Mouse (Mus musculus) heart, embryonic 14.5 days (tissue): ENCODE results near the gene Il34. TPM values are rescaled to one million over a fixed set of nuclear protein-coding genes. Genes with fewer than 3 reads are reported as not detected.

Experiments used
- ATAC-seq: fragments of 200-750 bp; cut with Nextera tagmentation; 2 replicates; pipeline ENCODE4 v1.8.0; 2017; ENCODE audit warnings: low read depth, moderate TSS enrichment; ENCODE audit not compliant: insufficient number of reproducible peaks, insufficient read depth, low FRiP score
- H3K27ac ChIP-seq, 2 experiments: fragments of 200-500 bp in 1 of 2; fragments of 300-500 bp in 1 of 2; sonication (generic) in 1 of 2; replicated peaks in 1 of 2; 2 replicates each; pipeline ENCODE4 v1.5.1; 2012 to 2014; ENCODE audit warnings: low read depth in 2 of 2, low read length in 2 of 2, control low read depth in 1 of 2, mild to moderate bottlenecking in 1 of 2, mixed read lengths in 1 of 2; ENCODE audit not compliant: control insufficient read depth in 1 of 2, insufficient read depth in 1 of 2
- H3K27me3 ChIP-seq: fragments of 300-500 bp; sonication (generic); 2 replicates; pipeline ENCODE4 v1.6.1; 2014; ENCODE audit warnings: mild to moderate bottlenecking, low read length, control low read depth; ENCODE audit not compliant: control insufficient read depth, insufficient read depth
- H3K36me3 ChIP-seq: fragments of 300-500 bp; sonication (generic); 2 replicates; pipeline ENCODE4 v1.6.1; 2014; ENCODE audit warnings: mild to moderate bottlenecking, control low read depth, low read length, mixed read lengths; ENCODE audit not compliant: control insufficient read depth, insufficient read depth
- H3K4me1 ChIP-seq, 2 experiments: fragments of 200-500 bp in 1 of 2; fragments of 300-500 bp in 1 of 2; sonication (generic) in 1 of 2; 2 replicates each; pipeline ENCODE4 v1.6.1; 2012 to 2014; ENCODE audit warnings: low read length in 2 of 2, control low read depth in 1 of 2, mixed read lengths in 1 of 2; ENCODE audit not compliant: control insufficient read depth in 2 of 2, insufficient read depth in 2 of 2
- H3K4me2 ChIP-seq: fragments of 300-500 bp; sonication (generic); 2 replicates; pipeline ENCODE4 v1.6.1; 2014; ENCODE audit warnings: mild to moderate bottlenecking, low read length
- H3K4me3 ChIP-seq, 2 experiments: fragments of 200-500 bp in 1 of 2; fragments of 300-500 bp in 1 of 2; sonication (generic) in 1 of 2; 2 replicates each; pipeline ENCODE4 v1.5.1; 2012 to 2014; ENCODE audit warnings: low read length in 2 of 2, mild to moderate bottlenecking in 2 of 2, control low read depth in 1 of 2, low read depth in 1 of 2, moderate library complexity in 1 of 2; ENCODE audit not compliant: control insufficient read depth in 1 of 2, insufficient read depth in 1 of 2
- H3K9ac ChIP-seq: fragments of 300-500 bp; sonication (generic); 2 replicates; pipeline ENCODE4 v1.6.1; 2014; ENCODE audit warnings: mild to moderate bottlenecking, low read length
- H3K9me3 ChIP-seq: fragments of 300-500 bp; sonication (generic); 2 replicates; pipeline ENCODE4 v1.6.1; 2016; ENCODE audit warnings: low read length, control low read depth; ENCODE audit not compliant: control insufficient read depth
- WGBS: fragments of 180-500 bp; shearing (Covaris S2); extraction: QIAGEN DNeasy Blood & Tissue Kit; methylation state at CpG from one replicate; pipeline ENCODE4 v1.1.7; 2014; 5-methylcytosine and 5-hydroxymethylcytosine counted together
- polyA plus RNA-seq: library from polyadenylated mRNA; unstranded; fragments of >200 nt; fragmentation: Nextera tagmentation; extraction: Ambion mirVana; gene quantifications from 2 replicates; pipeline ENCODE4 v1.2.1, GENCODE M21; 2014

The Il34 gene
- polyA plus RNA-seq, 1 experiment from 2014 or later = 0.49 TPM

DNA sequence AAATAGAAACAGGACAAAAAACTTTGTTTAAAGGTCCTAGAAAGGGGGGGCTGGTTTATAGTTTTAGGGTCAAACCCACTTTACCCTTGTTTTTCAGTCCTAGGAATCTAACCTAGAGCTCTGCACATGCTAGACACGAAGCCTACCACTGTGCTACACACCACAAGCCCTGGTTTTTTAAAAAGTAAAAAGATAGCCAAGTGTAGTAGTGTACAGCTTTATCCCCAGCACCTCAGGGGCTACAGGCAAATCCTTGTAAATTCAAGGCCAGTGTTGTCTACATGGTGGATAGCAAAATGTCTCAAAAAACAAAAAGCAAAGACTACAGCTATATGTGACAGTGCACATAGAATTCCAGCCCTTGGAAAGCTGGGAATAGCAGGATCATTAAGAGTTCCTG is 11.3 kb upstream of the Il34 start:
- Histone ChIP-seq H3K9ac (no peak overlapping the region), H3K27me3 (no peaks in the 10 kb centered on the region), H3K4me2 (no peak overlapping the region), H3K4me3 (no peak overlapping the region), H3K36me3 (peaks cover 100% of the 10 kb centered on the region), H3K4me1 (peaks cover 3 to 7% of the 10 kb centered on the region in 2 experiments; a peak in 3 of 4 replicates), H3K27ac (no peak overlapping the region; a peak in 1 of 4 replicates), H3K9me3 (no peaks in the 10 kb centered on the region)
- WGBS = 88% methylated on average over 1 of the region's 1 CpGs
- no peak for ATAC-seq

DNA sequence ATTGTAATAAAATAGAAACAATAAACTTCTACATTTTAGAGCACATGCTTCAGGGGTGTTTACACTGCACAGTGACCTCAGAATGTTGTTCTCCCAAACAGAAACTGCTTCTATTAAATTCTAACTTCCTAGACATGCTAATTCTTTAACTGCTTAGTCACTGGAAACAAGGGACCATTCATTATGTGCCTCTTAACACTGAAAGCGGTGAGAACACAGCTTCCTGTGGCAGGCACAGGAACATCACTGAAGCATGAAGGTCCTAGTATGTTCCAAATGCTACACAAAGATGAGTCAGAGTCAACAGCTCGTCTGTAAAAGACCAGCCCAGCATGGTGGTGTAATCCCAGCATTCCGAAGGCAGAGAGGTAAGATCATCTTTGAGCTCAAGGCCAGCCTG is 9.6 kb upstream of the Il34 start:
- peaks cover 100% of the 10 kb centered on the region for H3K36me3 ChIP-seq
- no peak overlapping the region for H3K9ac ChIP-seq
- no peak overlapping the region for H3K4me2 ChIP-seq
- no peaks in the 10 kb centered on the region for H3K27me3 ChIP-seq
- H3K9me3 ChIP-seq = no peaks in the 10 kb centered on the region
- H3K27ac ChIP-seq = no peak overlapping the region
- peaks cover 3 to 7% of the 10 kb centered on the region in 2 experiments; a peak in 3 of 4 replicates for H3K4me1 ChIP-seq
- no peak for ATAC-seq
- no peak overlapping the region for H3K4me3 ChIP-seq
- WGBS = 61% methylated on average over 3 of the region's 3 CpGs

GRCm38 (mm10) chr8:110813081-110813812 is 7.5 kb upstream of the Il34 start:
- ATAC-seq = no peak
- 88% methylated on average over 7 of the region's 7 CpGs for WGBS
- no peak overlapping the region for H3K4me3 ChIP-seq
- H3K9me3 ChIP-seq = no peaks in the 10 kb centered on the region
- H3K27ac ChIP-seq = no peak overlapping the region
- no peak overlapping the region for H3K9ac ChIP-seq
- peaks cover 8 to 20% of the 10 kb centered on the region in 2 experiments for H3K4me1 ChIP-seq
- H3K36me3 ChIP-seq = peaks cover 95% of the 10 kb centered on the region
- H3K27me3 ChIP-seq = no peaks in the 10 kb centered on the region
- no peak overlapping the region for H3K4me2 ChIP-seq

GRCm38 (mm10) chr8:110812349-110813080 is 6.8 kb upstream of the Il34 start:
- Histone ChIP-seq H3K27ac (no peak overlapping the region), H3K36me3 (peaks cover 87% of the 10 kb centered on the region), H3K27me3 (no peaks in the 10 kb centered on the region), H3K9me3 (no peaks in the 10 kb centered on the region), H3K4me1 (peaks cover 8 to 20% of the 10 kb centered on the region in 2 experiments), H3K9ac (no peak overlapping the region), H3K4me2 (no peak overlapping the region), H3K4me3 (no peak overlapping the region)
- WGBS = 94% methylated on average over 7 of the region's 7 CpGs
- ATAC-seq = no peak

DNA sequence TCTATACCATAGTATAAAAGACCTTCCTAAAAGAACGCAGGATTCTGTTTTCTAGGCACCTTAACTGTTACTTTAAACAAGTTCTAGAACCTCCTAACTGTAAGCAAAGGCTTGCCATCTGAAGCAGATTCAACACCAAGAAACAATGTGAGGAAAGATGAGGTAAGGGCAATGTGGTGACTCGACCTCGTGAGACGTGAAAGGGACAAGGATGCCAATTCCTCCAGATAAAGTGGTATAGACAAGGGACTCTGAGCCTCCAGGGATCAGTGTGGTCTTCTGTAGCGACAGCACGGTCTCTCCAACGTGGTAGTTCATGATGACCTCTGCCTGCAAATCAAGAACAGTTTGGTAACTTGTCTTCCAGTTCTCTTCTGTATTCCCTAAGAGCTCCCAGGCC is 6.1 kb upstream of the Il34 start:
- WGBS = 75% methylated on average over 7 of the region's 7 CpGs
- no peaks in the 10 kb centered on the region for H3K27me3 ChIP-seq
- no peak overlapping the region for H3K4me2 ChIP-seq
- H3K27ac ChIP-seq = no peak overlapping the region
- H3K9me3 ChIP-seq = no peaks in the 10 kb centered on the region
- H3K9ac ChIP-seq = no peak overlapping the region
- H3K36me3 ChIP-seq = peaks cover 80% of the 10 kb centered on the region
- ATAC-seq = no peak
- H3K4me3 ChIP-seq = no peak overlapping the region
- H3K4me1 ChIP-seq = peaks cover 8 to 20% of the 10 kb centered on the region in 2 experiments

DNA sequence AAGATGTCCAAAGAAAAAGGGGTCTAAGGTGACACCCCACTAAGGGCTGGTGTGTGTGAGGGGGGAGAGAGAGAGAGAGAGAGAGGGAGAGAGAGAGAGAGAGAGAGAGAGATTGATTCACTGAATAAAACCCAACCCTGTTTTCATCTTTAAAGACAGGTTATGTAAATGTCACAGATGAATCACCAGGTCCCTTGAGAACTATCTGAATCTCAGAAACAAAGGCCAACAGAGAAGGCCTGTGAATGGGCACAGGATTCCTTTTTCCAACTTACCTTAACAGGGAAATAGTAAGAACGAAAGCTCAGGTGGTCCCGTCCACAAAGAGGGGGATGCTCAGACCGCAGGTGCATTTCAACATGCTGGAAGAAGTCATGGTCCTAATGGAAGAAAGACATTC is 5.4 kb upstream of the Il34 start:
- Histone ChIP-seq H3K4me1 (peaks cover 7 to 17% of the 10 kb centered on the region in 2 experiments), H3K9ac (no peak overlapping the region), H3K4me3 (no peak overlapping the region), H3K36me3 (peaks cover 73% of the 10 kb centered on the region), H3K27me3 (no peaks in the 10 kb centered on the region), H3K27ac (no peak overlapping the region), H3K4me2 (no peak overlapping the region), H3K9me3 (no peaks in the 10 kb centered on the region)
- no peak for ATAC-seq
- 95% methylated on average over 3 of the region's 3 CpGs for WGBS

DNA sequence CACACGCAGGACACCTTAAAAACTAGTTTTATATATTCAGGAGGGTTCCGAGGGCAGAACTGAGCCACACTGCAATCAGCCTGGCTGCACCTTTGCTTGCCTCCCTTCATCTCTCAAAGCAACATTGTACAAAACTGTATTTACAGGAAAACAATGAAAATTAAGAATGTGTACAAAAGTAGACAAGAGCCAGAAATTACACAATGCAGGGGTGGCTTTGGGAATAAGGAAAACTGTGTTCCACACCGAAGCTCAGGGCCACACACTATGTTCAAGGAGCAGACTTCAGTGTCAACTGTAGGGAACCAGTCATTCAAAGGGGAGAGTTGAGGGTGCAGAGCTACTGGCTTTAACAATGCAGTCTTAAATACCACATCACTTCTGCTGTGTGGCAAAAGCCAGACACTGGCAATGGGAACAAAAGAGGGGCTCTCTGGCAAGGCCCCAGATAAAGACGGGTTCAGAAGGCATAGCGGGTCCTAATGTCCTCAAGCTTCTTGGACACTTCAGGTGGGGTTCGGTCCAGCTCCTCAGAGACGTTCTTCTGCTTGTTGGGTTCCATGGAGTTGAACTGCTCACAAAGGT is 4.8 kb upstream of the Il34 start:
- ATAC-seq = no peak
- Histone ChIP-seq H3K4me3 (no peak overlapping the region), H3K4me2 (no peak overlapping the region), H3K36me3 (peaks cover 68% of the 10 kb centered on the region), H3K9ac (no peak overlapping the region), H3K4me1 (peaks cover 7 to 14% of the 10 kb centered on the region in 2 experiments), H3K27me3 (no peaks in the 10 kb centered on the region), H3K9me3 (no peaks in the 10 kb centered on the region), H3K27ac (no peak overlapping the region)
- 85% methylated on average over 7 of the region's 7 CpGs for WGBS
